ENCODE assay signal across 13 mouse cellular contexts in the genomic region with DNA sequence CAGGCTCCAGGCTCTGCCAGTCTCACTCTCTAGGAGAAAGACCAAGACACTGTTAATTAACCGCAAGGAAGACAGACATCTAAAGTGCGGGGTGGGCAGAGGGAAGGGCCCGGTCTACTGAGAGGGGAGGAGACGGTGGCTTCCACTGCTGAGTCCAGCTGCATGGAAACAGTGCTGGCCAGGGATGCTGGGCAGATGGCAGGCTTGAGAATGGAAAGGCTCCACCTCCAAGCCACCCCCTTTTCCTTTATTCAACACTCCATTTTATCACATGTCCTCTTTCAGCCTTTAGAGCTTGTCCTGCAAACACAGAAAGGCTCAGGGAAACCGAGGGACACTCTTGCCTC.
DNase-seq lines count a peak whose midpoint lies in the region; ATAC-seq lines count a peak whose summit lies in the region.
"Had no signal": no experiment of that assay in that cellular context is flagged by ENCODE, and none has a peak within 500 bp of the region (broad histone marks: within the 10 kb centered on the region; RNA-seq: fewer than 3 reads in every experiment).

No protein-coding gene starts in this region.

- H3K36me3 ChIP-seq in embryonic facial prominence, embryonic 13.5 days, result no peaks in the 10 kb centered on the region
- no peaks in the 10 kb centered on the region; the same call in 1 of the 2 replicates for H3K36me3 ChIP-seq in hindbrain, embryonic 14.5 days (replicated peaks; ENCODE audit: control insufficient read depth, insufficient read depth)
- H3K36me3 ChIP-seq in neural tube, embryonic 14.5 days (ENCODE audit: control insufficient read depth, insufficient read depth, low read length), result no peaks in the 10 kb centered on the region
- H3K36me3 ChIP-seq: heart, embryonic 15.5 days; liver, embryonic 13.5 days had no signal

- 32% methylated on average over 5 of the region's 5 CpGs for WGBS in embryonic facial prominence, embryonic 13.5 days
- 15% methylated on average over 5 of the region's 5 CpGs for WGBS in hindbrain, embryonic 14.5 days
- WGBS in neural tube, embryonic 14.5 days, result 14% methylated on average over 5 of the region's 5 CpGs

- no peak overlapping the region for H3K4me3 ChIP-seq in embryonic facial prominence, embryonic 13.5 days
- no peak overlapping the region for H3K4me3 ChIP-seq in hindbrain, embryonic 14.5 days (replicated peaks; ENCODE audit: low read length)
- H3K4me3 ChIP-seq in neural tube, embryonic 14.5 days (ENCODE audit: low read depth, low read length), result no peak overlapping the region
- H3K4me3 ChIP-seq: heart, embryonic 15.5 days; liver, embryonic 13.5 days had no signal

- 0 out of 2 replicates have a peak overlapping the region, but pooled peaks have one; percentile 1 for H3K27ac ChIP-seq in embryonic facial prominence, embryonic 13.5 days
- peak overlapping the region; percentile 79 for H3K27ac ChIP-seq in hindbrain, embryonic 14.5 days
- peak overlapping the region; percentile 64 for H3K27ac ChIP-seq in neural tube, embryonic 14.5 days (ENCODE audit: low read depth, low read length)
- H3K27ac ChIP-seq: heart, embryonic 15.5 days; liver, embryonic 13.5 days had no signal

- peak; percentile 43 to 44 for DNase-seq in layer of hippocampus, postnatal 14 days (ENCODE audit: low spot score in 2 of 2)
- DNase-seq in layer of hippocampus, adult 9-11 months, result no peak
- DNase-seq in hindbrain, embryonic 14.5 days (ENCODE audit: low spot score), result peak; percentile 46
- DNase-seq in testis, postnatal 14 days (ENCODE audit: low spot score), result no peak
- DNase-seq in yolk sac, embryonic 10.5 days (ENCODE audit: low spot score), result no peak
- no peak for DNase-seq in adrenal gland, adult (ENCODE audit: inconsistent age in 2 of 2, low spot score in 1 of 2)
- DNase-seq: kidney, postnatal 14 days; liver, embryonic 13.5 days; thymus, adult 18-20 months had no signal

- no peak for ATAC-seq in embryonic facial prominence, embryonic 13.5 days (ENCODE audit: insufficient number of reproducible peaks, insufficient read depth, low FRiP score, low TSS enrichment, low read depth)
- peak; percentile 41; the same call in 1 of the 2 replicates for ATAC-seq in hindbrain, embryonic 14.5 days (ENCODE audit: low FRiP score)
- ATAC-seq in neural tube, embryonic 14.5 days (ENCODE audit: low read depth), result peak; percentile 42; the same call in 1 of the 2 replicates

- 0 out of 2 replicates have a peak overlapping the region, but pooled peaks have one; percentile 4 for H3K9ac ChIP-seq in embryonic facial prominence, embryonic 13.5 days
- H3K9ac ChIP-seq in hindbrain, embryonic 14.5 days, result 0 out of 2 replicates have a peak overlapping the region, but pooled peaks have one; percentile 20
- no peak overlapping the region for H3K9ac ChIP-seq in neural tube, embryonic 14.5 days (replicated peaks; ENCODE audit: low read depth, low read length)
- H3K9ac ChIP-seq: heart, embryonic 15.5 days; liver, embryonic 13.5 days had no signal

- peaks cover 17% of the 10 kb centered on the region for H3K4me1 ChIP-seq in embryonic facial prominence, embryonic 13.5 days
- H3K4me1 ChIP-seq in hindbrain, embryonic 14.5 days (replicated peaks; ENCODE audit: control insufficient read depth, insufficient read depth, low read length), result peaks cover 22% of the 10 kb centered on the region
- H3K4me1 ChIP-seq in neural tube, embryonic 14.5 days (ENCODE audit: control insufficient read depth, insufficient read depth, low read length), result peaks cover 14% of the 10 kb centered on the region
- H3K4me1 ChIP-seq: heart, embryonic 15.5 days; liver, embryonic 13.5 days had no signal

- peaks cover 11% of the 10 kb centered on the region for H3K27me3 ChIP-seq in embryonic facial prominence, embryonic 13.5 days
- H3K27me3 ChIP-seq in hindbrain, embryonic 14.5 days (ENCODE audit: control insufficient read depth, insufficient read depth, low read length), result no peaks in the 10 kb centered on the region
- H3K27me3 ChIP-seq in neural tube, embryonic 14.5 days (ENCODE audit: control insufficient read depth, insufficient read depth, low read length), result no peaks in the 10 kb centered on the region
- H3K27me3 ChIP-seq: CH12.LX; liver, embryonic 13.5 days had no signal

- H3K4me2 ChIP-seq in embryonic facial prominence, embryonic 13.5 days, result no peak overlapping the region
- no peak overlapping the region for H3K4me2 ChIP-seq in hindbrain, embryonic 14.5 days (replicated peaks)
- H3K4me2 ChIP-seq in neural tube, embryonic 14.5 days (ENCODE audit: low read depth, low read length), result no peak overlapping the region
- H3K4me2 ChIP-seq: heart, embryonic 15.5 days; liver, embryonic 13.5 days had no signal

- H3K9me3 ChIP-seq in embryonic facial prominence, embryonic 13.5 days, result peaks cover 5% of the 10 kb centered on the region; the same call in 1 of the 2 replicates
- H3K9me3 ChIP-seq in hindbrain, embryonic 14.5 days (ENCODE audit: control insufficient read depth, low read length), result no peaks in the 10 kb centered on the region
- H3K9me3 ChIP-seq in neural tube, embryonic 14.5 days (ENCODE audit: control insufficient read depth, low read length), result no peaks in the 10 kb centered on the region
- H3K9me3 ChIP-seq: heart, embryonic 15.5 days; liver, embryonic 13.5 days had no signal

Comparison
In these comparisons a context has a peak if more than half of its experiments do, and no peak if none do; other contexts are left out.
1. DNase-seq: peak in layer of hippocampus, postnatal 14 days (2 of 2) and hindbrain, embryonic 14.5 days (single experiment); none in layer of hippocampus, adult 9-11 months (single experiment), testis, postnatal 14 days (single experiment), yolk sac, embryonic 10.5 days (single experiment) and adrenal gland, adult (0 of 2).
2. H3K27ac ChIP-seq: peak in every context shown above with its lines; median percentile 79 in hindbrain, embryonic 14.5 days; 64 in neural tube, embryonic 14.5 days; 1 in embryonic facial prominence, embryonic 13.5 days.